In the genomic region with DNA sequence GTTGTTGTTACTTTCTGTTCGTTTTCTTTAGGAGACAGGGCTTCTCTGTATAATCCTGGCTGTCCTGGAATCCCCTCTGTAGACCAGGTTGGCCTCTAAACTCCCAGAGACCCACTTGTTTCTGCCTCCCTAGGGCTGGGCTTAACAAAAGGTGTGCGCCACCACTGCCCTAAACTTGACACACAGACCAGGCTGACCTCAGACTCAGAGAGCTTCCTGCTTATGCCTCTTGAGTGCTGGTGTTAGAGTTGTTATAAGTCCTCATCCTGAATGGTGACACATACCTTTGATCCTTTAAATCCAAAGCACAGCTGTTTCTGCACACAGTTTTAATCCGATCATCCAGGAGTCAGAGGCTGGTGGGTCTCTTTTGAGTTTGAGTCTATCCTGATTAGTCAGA, we compare ENCODE assay signal across 8 mouse cellular contexts. TPM values are rescaled to one million over a fixed set of nuclear protein-coding genes. Genes with fewer than 3 reads are reported as not detected.
DNase-seq lines count a peak whose midpoint lies in the region; ATAC-seq lines count a peak whose summit lies in the region.

No protein-coding gene starts in this region.

- H3K27me3 ChIP-seq in heart, embryonic 15.5 days = no peaks in the 10 kb centered on the region
- H3K27me3 ChIP-seq in embryonic facial prominence, embryonic 12.5 days = no peaks in the 10 kb centered on the region
- H3K27me3 ChIP-seq in hindbrain, embryonic 13.5 days = no peaks in the 10 kb centered on the region
- H3K27me3 ChIP-seq in midbrain, embryonic 12.5 days = no peaks in the 10 kb centered on the region

- 0 out of 2 replicates have a peak overlapping the region, but pooled peaks have one; percentile 81 for H3K9ac ChIP-seq in heart, embryonic 15.5 days
- 0 out of 2 replicates have a peak overlapping the region, but pooled peaks have one; percentile 87 for H3K9ac ChIP-seq in embryonic facial prominence, embryonic 12.5 days
- H3K9ac ChIP-seq in hindbrain, embryonic 13.5 days = peak overlapping the region; percentile 92
- H3K9ac ChIP-seq in midbrain, embryonic 12.5 days (replicated peaks) = 0 out of 2 replicates have a peak overlapping the region, but pooled peaks have one; percentile 94

- DNase-seq in heart, adult 18-20 months = no peak
- DNase-seq in adrenal gland, adult 8-10 months = no peak
- DNase-seq in gastrocnemius, postnatal 25 days = no peak
- no peak for DNase-seq in kidney, adult 18-20 months

- peak overlapping the region; percentile 72 for H3K4me3 ChIP-seq in heart, embryonic 15.5 days
- H3K4me3 ChIP-seq in embryonic facial prominence, embryonic 12.5 days = peak overlapping the region; percentile 77; the same call in 1 of the 2 replicates
- peak overlapping the region; percentile 81 for H3K4me3 ChIP-seq in hindbrain, embryonic 13.5 days
- peak overlapping the region; percentile 81; the same call in 1 of the 2 replicates for H3K4me3 ChIP-seq in midbrain, embryonic 12.5 days

- H3K36me3 ChIP-seq in heart, embryonic 15.5 days = peaks cover 37% of the 10 kb centered on the region
- peaks cover 44% of the 10 kb centered on the region for H3K36me3 ChIP-seq in embryonic facial prominence, embryonic 12.5 days
- H3K36me3 ChIP-seq in hindbrain, embryonic 13.5 days = peaks cover 45% of the 10 kb centered on the region
- H3K36me3 ChIP-seq in midbrain, embryonic 12.5 days = peaks cover 41% of the 10 kb centered on the region

- peak overlapping the region; percentile 80 for H3K4me2 ChIP-seq in heart, embryonic 15.5 days
- peak overlapping the region; percentile 66; the same call in 1 of the 2 replicates for H3K4me2 ChIP-seq in embryonic facial prominence, embryonic 12.5 days (replicated peaks)
- H3K4me2 ChIP-seq in hindbrain, embryonic 13.5 days = peak overlapping the region; percentile 78
- peak overlapping the region; percentile 80 for H3K4me2 ChIP-seq in midbrain, embryonic 12.5 days (replicated peaks)

- H3K9me3 ChIP-seq in heart, embryonic 15.5 days (replicated peaks) = no peaks in the 10 kb centered on the region
- no peaks in the 10 kb centered on the region for H3K9me3 ChIP-seq in embryonic facial prominence, embryonic 12.5 days
- H3K9me3 ChIP-seq in hindbrain, embryonic 13.5 days = no peaks in the 10 kb centered on the region
- H3K9me3 ChIP-seq in midbrain, embryonic 12.5 days = no peaks in the 10 kb centered on the region

- ATAC-seq in heart, embryonic 15.5 days (replicated peaks; ENCODE audit: insufficient number of reproducible peaks, insufficient read depth, low FRiP score, low read depth) = no peak
- no peak for ATAC-seq in embryonic facial prominence, embryonic 12.5 days (ENCODE audit: insufficient number of reproducible peaks, insufficient read depth, low FRiP score, low TSS enrichment)
- no peak for ATAC-seq in hindbrain, embryonic 13.5 days (ENCODE audit: low FRiP score)
- no peak for ATAC-seq in midbrain, embryonic 12.5 days (ENCODE audit: low FRiP score, low read depth)

- H3K4me1 ChIP-seq in heart, embryonic 15.5 days (replicated peaks) = peaks cover 34% of the 10 kb centered on the region
- peaks cover 15% of the 10 kb centered on the region for H3K4me1 ChIP-seq in embryonic facial prominence, embryonic 12.5 days
- H3K4me1 ChIP-seq in hindbrain, embryonic 13.5 days (replicated peaks) = peaks cover 31% of the 10 kb centered on the region
- H3K4me1 ChIP-seq in midbrain, embryonic 12.5 days = peaks cover 26% of the 10 kb centered on the region

- WGBS in heart, embryonic 15.5 days = 84% methylated on average over 3 of the region's 3 CpGs
- 97% methylated on average over 3 of the region's 3 CpGs for WGBS in embryonic facial prominence, embryonic 12.5 days
- WGBS in hindbrain, embryonic 13.5 days = 95% methylated on average over 3 of the region's 3 CpGs
- WGBS in midbrain, embryonic 12.5 days = 86% methylated on average over 3 of the region's 3 CpGs

- no peak overlapping the region for H3K27ac ChIP-seq in heart, embryonic 15.5 days
- H3K27ac ChIP-seq in embryonic facial prominence, embryonic 12.5 days = no peak overlapping the region
- no peak overlapping the region for H3K27ac ChIP-seq in hindbrain, embryonic 13.5 days
- H3K27ac ChIP-seq in midbrain, embryonic 12.5 days (replicated peaks) = no peak overlapping the region

RNA-seq across cellular contexts. Expression of a gene that starts 2.0 kb away (rescaled TPM):
- polyA plus RNA-seq in heart, embryonic 15.5 days (2015; fragmentation: Nextera tagmentation; extraction: Ambion mirVana) = 402 and 455 TPM in 2 replicates
- total RNA-seq in heart, adult 18-20 months (2021) = 100 to 1,000 TPM; 285 to 320 TPM
- 463 and 471 TPM in 2 replicates for polyA plus RNA-seq in embryonic facial prominence, embryonic 12.5 days (2016; fragmentation: Nextera tagmentation; extraction: Ambion mirVana)
- 670 and 709 TPM in 2 replicates for polyA plus RNA-seq in hindbrain, embryonic 13.5 days (2015; fragmentation: Nextera tagmentation; extraction: Ambion mirVana)
- polyA plus RNA-seq in midbrain, embryonic 12.5 days (2016; fragmentation: Nextera tagmentation; extraction: Ambion mirVana) = 552 and 567 TPM in 2 replicates
- 100 to 1,000 TPM; 369 to 430 (median 397) TPM for total RNA-seq in adrenal gland, adult 8-10 months (2022)
- total RNA-seq in gastrocnemius, postnatal 25 days (2021) = 100 to 1,000 TPM; 148 to 170 TPM

RNA-seq across cellular contexts. Expression of a gene that starts 2.6 kb away (rescaled TPM):
- 38.4 and 42.4 TPM in 2 replicates for polyA plus RNA-seq in heart, embryonic 15.5 days (2015; fragmentation: Nextera tagmentation; extraction: Ambion mirVana)
- total RNA-seq in heart, adult 18-20 months (2021) = 10 to 100 TPM; 18.4 to 19.7 TPM
- polyA plus RNA-seq in embryonic facial prominence, embryonic 12.5 days (2016; fragmentation: Nextera tagmentation; extraction: Ambion mirVana) = 95.1 and 99.1 TPM in 2 replicates
- 72.9 and 74.8 TPM in 2 replicates for polyA plus RNA-seq in hindbrain, embryonic 13.5 days (2015; fragmentation: Nextera tagmentation; extraction: Ambion mirVana)
- 89.4 and 96.5 TPM in 2 replicates for polyA plus RNA-seq in midbrain, embryonic 12.5 days (2016; fragmentation: Nextera tagmentation; extraction: Ambion mirVana)
- total RNA-seq in adrenal gland, adult 8-10 months (2022) = 10 to 100 TPM; 55.7 to 61.0 (median 58.4) TPM
- 10 to 100 TPM; 15.0 to 16.1 TPM for total RNA-seq in gastrocnemius, postnatal 25 days (2021)

RNA-seq across cellular contexts. Expression of a gene that starts 7.5 kb away (rescaled TPM):
- 17.4 and 24.8 TPM in 2 replicates for polyA plus RNA-seq in heart, embryonic 15.5 days (2015; fragmentation: Nextera tagmentation; extraction: Ambion mirVana)
- total RNA-seq in heart, adult 18-20 months (2021) = 1 to 10 TPM; 3.4 to 4.8 TPM
- polyA plus RNA-seq in embryonic facial prominence, embryonic 12.5 days (2016; fragmentation: Nextera tagmentation; extraction: Ambion mirVana) = 67.2 and 70.3 TPM in 2 replicates
- polyA plus RNA-seq in hindbrain, embryonic 13.5 days (2015; fragmentation: Nextera tagmentation; extraction: Ambion mirVana) = 26.8 and 28.6 TPM in 2 replicates
- 45.3 and 49.2 TPM in 2 replicates for polyA plus RNA-seq in midbrain, embryonic 12.5 days (2016; fragmentation: Nextera tagmentation; extraction: Ambion mirVana)
- 10 to 100 TPM; 13.4 to 27.1 (median 20.5) TPM for total RNA-seq in adrenal gland, adult 8-10 months (2022)
- 1 to 10 TPM; 3.7 to 4.1 TPM for total RNA-seq in gastrocnemius, postnatal 25 days (2021)

RNA-seq across cellular contexts. Expression of a gene that starts 10.6 kb away (rescaled TPM):
- polyA plus RNA-seq in heart, embryonic 15.5 days (2015; fragmentation: Nextera tagmentation; extraction: Ambion mirVana) = 97.8 and 99.6 TPM in 2 replicates
- total RNA-seq in heart, adult 18-20 months (2021) = 10 to 100 TPM; 46.2 to 53.1 TPM
- polyA plus RNA-seq in embryonic facial prominence, embryonic 12.5 days (2016; fragmentation: Nextera tagmentation; extraction: Ambion mirVana) = 123 and 130 TPM in 2 replicates
- polyA plus RNA-seq in hindbrain, embryonic 13.5 days (2015; fragmentation: Nextera tagmentation; extraction: Ambion mirVana) = 149 and 154 TPM in 2 replicates
- polyA plus RNA-seq in midbrain, embryonic 12.5 days (2016; fragmentation: Nextera tagmentation; extraction: Ambion mirVana) = 127 and 131 TPM in 2 replicates
- total RNA-seq in adrenal gland, adult 8-10 months (2022) = 10 to 100 TPM; 56.9 to 87.4 (median 73.6) TPM
- 10 to 100 TPM; 37.0 to 44.2 TPM for total RNA-seq in gastrocnemius, postnatal 25 days (2021)

RNA-seq across cellular contexts. Expression of a gene that starts 12.0 kb away (rescaled TPM):
- 19.9 and 21.6 TPM in 2 replicates for polyA plus RNA-seq in heart, embryonic 15.5 days (2015; fragmentation: Nextera tagmentation; extraction: Ambion mirVana)
- 100 to 1,000 TPM; 130 to 144 TPM for total RNA-seq in heart, adult 18-20 months (2021)
- polyA plus RNA-seq in embryonic facial prominence, embryonic 12.5 days (2016; fragmentation: Nextera tagmentation; extraction: Ambion mirVana) = 32.4 and 32.8 TPM in 2 replicates
- polyA plus RNA-seq in hindbrain, embryonic 13.5 days (2015; fragmentation: Nextera tagmentation; extraction: Ambion mirVana) = 22.4 and 22.7 TPM in 2 replicates
- polyA plus RNA-seq in midbrain, embryonic 12.5 days (2016; fragmentation: Nextera tagmentation; extraction: Ambion mirVana) = 21.4 and 27.5 TPM in 2 replicates
- total RNA-seq in adrenal gland, adult 8-10 months (2022) = 100 to 1,000 TPM; 109 to 125 (median 120) TPM
- total RNA-seq in gastrocnemius, postnatal 25 days (2021) = 100 to 1,000 TPM; 195 to 205 TPM
